In genomic region chr8:117627096-117627495, GRCm38 (mm10) we compare ENCODE assay signal across 27 mouse cellular contexts. TPM values are rescaled to one million over a fixed set of nuclear protein-coding genes. Genes with fewer than 3 reads are reported as not detected.
DNase-seq lines count a peak whose midpoint lies in the region; ATAC-seq and TF ChIP-seq lines count a peak whose summit lies in the region.
"Had no signal": no experiment of that assay in that cellular context is flagged by ENCODE, and none has a peak within 500 bp of the region (broad histone marks: within the 10 kb centered on the region; RNA-seq: fewer than 3 reads in every experiment).

No protein-coding gene starts in this region.

- 66% methylated on average over 9 of the region's 9 CpGs for WGBS in hindbrain, embryonic 13.5 days
- 62% methylated on average over 9 of the region's 9 CpGs for WGBS in hindbrain, embryonic 12.5 days
- 72% methylated on average over 9 of the region's 9 CpGs for WGBS in midbrain, postnatal 0 days
- 77% methylated on average over 9 of the region's 9 CpGs for WGBS in midbrain, embryonic 13.5 days

- H3K4me2 ChIP-seq in hindbrain, embryonic 13.5 days: no peak overlapping the region
- H3K4me2 ChIP-seq in hindbrain, embryonic 12.5 days (replicated peaks): no peak overlapping the region
- H3K4me2 ChIP-seq in midbrain, postnatal 0 days (ENCODE audit: low read depth, low read length, poor library complexity, severe bottlenecking): no peak overlapping the region
- no peak overlapping the region for H3K4me2 ChIP-seq in midbrain, embryonic 13.5 days (replicated peaks)
- H3K4me2 ChIP-seq: embryonic facial prominence, embryonic 13.5 days; embryonic facial prominence, embryonic 15.5 days; forebrain, embryonic 12.5 days had no signal

- no peak overlapping the region for H3K27ac ChIP-seq in hindbrain, embryonic 13.5 days
- H3K27ac ChIP-seq in hindbrain, embryonic 12.5 days: no peak overlapping the region
- no peak overlapping the region for H3K27ac ChIP-seq in midbrain, postnatal 0 days (ENCODE audit: low read depth, low read length)
- H3K27ac ChIP-seq in midbrain, embryonic 13.5 days: no peak overlapping the region
- H3K27ac ChIP-seq: embryonic facial prominence, embryonic 13.5 days; embryonic facial prominence, embryonic 15.5 days; forebrain, embryonic 10.5 days; forebrain, embryonic 12.5 days had no signal

- intact Hi-C loops in left cerebral cortex, postnatal 4 days (cut with DNase I): no loop called here
- intact Hi-C loops in left cerebral cortex, postnatal 36 days (cut with DNase I): loop anchor here (5.0 kb wide), 1 partner anchor 240 kb away; no protein-coding TSS in a partner anchor

- no peaks in the 10 kb centered on the region for H3K36me3 ChIP-seq in hindbrain, embryonic 13.5 days
- no peaks in the 10 kb centered on the region for H3K36me3 ChIP-seq in hindbrain, embryonic 12.5 days
- H3K36me3 ChIP-seq in midbrain, postnatal 0 days (ENCODE audit: insufficient read depth, low read length): no peaks in the 10 kb centered on the region
- no peaks in the 10 kb centered on the region for H3K36me3 ChIP-seq in midbrain, embryonic 13.5 days
- H3K36me3 ChIP-seq: embryonic facial prominence, embryonic 13.5 days; embryonic facial prominence, embryonic 15.5 days; forebrain, embryonic 10.5 days; forebrain, embryonic 12.5 days; G1E had no signal

- H3K4me3 ChIP-seq in hindbrain, embryonic 13.5 days: no peak overlapping the region
- no peak overlapping the region for H3K4me3 ChIP-seq in hindbrain, embryonic 12.5 days
- H3K4me3 ChIP-seq in midbrain, postnatal 0 days (ENCODE audit: low read depth, low read length): no peak overlapping the region
- H3K4me3 ChIP-seq in midbrain, embryonic 13.5 days (replicated peaks): no peak overlapping the region
- H3K4me3 ChIP-seq: embryonic facial prominence, embryonic 13.5 days; embryonic facial prominence, embryonic 15.5 days; erythroblast, embryonic 14.5 days; forebrain, embryonic 10.5 days; forebrain, embryonic 12.5 days had no signal

- no peaks in the 10 kb centered on the region for H3K4me1 ChIP-seq in hindbrain, embryonic 13.5 days (replicated peaks)
- no peaks in the 10 kb centered on the region for H3K4me1 ChIP-seq in hindbrain, embryonic 12.5 days
- no peaks in the 10 kb centered on the region for H3K4me1 ChIP-seq in midbrain, postnatal 0 days (ENCODE audit: insufficient read depth, low read length)
- no peaks in the 10 kb centered on the region for H3K4me1 ChIP-seq in midbrain, embryonic 13.5 days (replicated peaks)
- H3K4me1 ChIP-seq: embryonic facial prominence, embryonic 13.5 days; embryonic facial prominence, embryonic 15.5 days; forebrain, embryonic 10.5 days had no signal

- H3K9me3 ChIP-seq in hindbrain, embryonic 13.5 days: peaks cover 3% of the 10 kb centered on the region; the same call in 1 of the 2 replicates
- no peaks in the 10 kb centered on the region; the same call in 1 of the 2 replicates for H3K9me3 ChIP-seq in hindbrain, embryonic 12.5 days (replicated peaks)
- H3K9me3 ChIP-seq in midbrain, postnatal 0 days (ENCODE audit: low read length): no peaks in the 10 kb centered on the region
- H3K9me3 ChIP-seq in midbrain, embryonic 13.5 days: no peaks in the 10 kb centered on the region; the same call in 1 of the 2 replicates
- H3K9me3 ChIP-seq: embryonic facial prominence, embryonic 13.5 days; embryonic facial prominence, embryonic 15.5 days had no signal

- DNase-seq in cerebellum, postnatal 10 days: peak; percentile 59 to 69
- DNase-seq in cerebellum, adult 8-10 months: no peak
- peak; percentile 40 for DNase-seq in left cerebral cortex, postnatal 4 days
- no peak for DNase-seq in left cerebral cortex, postnatal 36 days (ENCODE audit: low spot score in 2 of 2)
- peak; percentile 20 for DNase-seq in midbrain, postnatal 0 days (ENCODE audit: low spot score)
- DNase-seq: adrenal gland, adult 8-10 months; adrenal gland, postnatal 14 days; adrenal gland, postnatal 36 days; B cell, adult 2 months; cerebellum, adult 11 months; cerebellum, adult 18-20 months; cerebellum, adult 9-10 months; cerebellum, postnatal 36 days; embryo, embryonic 11 days had no signal

- H3K27me3 ChIP-seq in hindbrain, embryonic 13.5 days: no peaks in the 10 kb centered on the region
- no peaks in the 10 kb centered on the region for H3K27me3 ChIP-seq in hindbrain, embryonic 12.5 days
- H3K27me3 ChIP-seq in midbrain, postnatal 0 days (ENCODE audit: insufficient read depth, low read length): no peaks in the 10 kb centered on the region
- H3K27me3 ChIP-seq in midbrain, embryonic 13.5 days: no peaks in the 10 kb centered on the region
- H3K27me3 ChIP-seq: CH12.LX; embryonic facial prominence, embryonic 13.5 days; embryonic facial prominence, embryonic 15.5 days; forebrain, embryonic 12.5 days; Patski had no signal

- no peak for ATAC-seq in hindbrain, embryonic 13.5 days (ENCODE audit: low FRiP score)
- ATAC-seq in hindbrain, embryonic 12.5 days (ENCODE audit: low FRiP score): no peak
- no peak for ATAC-seq in midbrain, postnatal 0 days (ENCODE audit: low FRiP score)
- no peak for ATAC-seq in midbrain, embryonic 13.5 days
- ATAC-seq: activated CD4-positive, CD25-positive, alpha-beta regulatory T cell, adult 4 months; CD4-positive, CD25-positive, alpha-beta regulatory T cell, adult 4 months; Patski had no signal

- TF ChIP-seq CTCF in midbrain, postnatal 0 days (IDR thresholded peaks at IDR 0.05): no peak

- H3K9ac ChIP-seq in hindbrain, embryonic 13.5 days: 0 out of 2 replicates have a peak overlapping the region, but pooled peaks have one; percentile 44
- H3K9ac ChIP-seq in hindbrain, embryonic 12.5 days: no peak overlapping the region
- no peak overlapping the region for H3K9ac ChIP-seq in midbrain, postnatal 0 days (replicated peaks; ENCODE audit: low read length, poor library complexity, severe bottlenecking)
- no peak overlapping the region for H3K9ac ChIP-seq in midbrain, embryonic 13.5 days (replicated peaks)
- H3K9ac ChIP-seq: embryonic facial prominence, embryonic 13.5 days; embryonic facial prominence, embryonic 15.5 days; forebrain, embryonic 12.5 days had no signal

RNA-seq across cellular contexts. Expression of gene Sdr42e1, which starts 46.4 kb away (rescaled TPM):
- polyA plus RNA-seq in hindbrain, embryonic 13.5 days (2015; fragmentation: Nextera tagmentation; extraction: Ambion mirVana): 1.4 and 1.6 TPM in 2 replicates
- 0.93 and 1.2 TPM in 2 replicates for polyA plus RNA-seq in hindbrain, embryonic 12.5 days (2016; fragmentation: Nextera tagmentation; extraction: Ambion mirVana)
- 1 to 10 TPM; 3.1 to 3.5 TPM for total RNA-seq in left cerebral cortex, postnatal 4 days (2021)
- total RNA-seq in left cerebral cortex, postnatal 36 days (2021): 1 to 10 TPM; 4.7 to 5.1 TPM
- 3.0 and 5.9 TPM in 2 replicates for total RNA-seq in midbrain, postnatal 0 days (2014; rRNA removed)
- 3.3 and 3.7 TPM in 2 replicates for polyA plus RNA-seq in midbrain, postnatal 0 days (2015; fragmentation: Nextera tagmentation; extraction: Ambion mirVana)
- polyA plus RNA-seq in midbrain, embryonic 13.5 days (2015; fragmentation: Nextera tagmentation; extraction: Ambion mirVana): 0.78 and 1.0 TPM in 2 replicates
- polyA plus RNA-seq: erythroblast, embryonic 14.5 days; G1E had no signal

Comparison
In these comparisons a context has a peak if more than half of its experiments do, and no peak if none do; other contexts are left out.
1. DNase-seq: peak in cerebellum, postnatal 10 days (2 of 2), left cerebral cortex, postnatal 4 days (single experiment) and midbrain, postnatal 0 days (single experiment); none in cerebellum, adult 8-10 months (single experiment) and left cerebral cortex, postnatal 36 days (0 of 2).